Mouse (Mus musculus): ENCODE data around the gene Eif3f. TPM values are rescaled to one million over a fixed set of nuclear protein-coding genes. Genes with fewer than 3 reads are reported as not detected.

Gene Eif3f
- 99.7 and 115 TPM in 2 replicates for total RNA-seq (2012; rRNA removed)

GRCm38 (mm10) chr7:108933794-108934731 is at the start of gene Eif3f:
Gene Eif3f (plus strand): TSS chr7:108934417.
- Histone ChIP-seq H3K9ac (ENCODE audit: insufficient read depth, low read depth, low read length, poor library complexity, severe bottlenecking) (peak within 1 kb of the TSS; percentile 99), H3K4me3 (ENCODE audit: insufficient read depth in 1 of 2, low read depth in 1 of 2, low read length in 2 of 2, poor library complexity in 1 of 2, severe bottlenecking in 1 of 2) (peak within 1 kb of the TSS; percentile 97 to 98), H3K27ac (ENCODE audit: insufficient read depth, low read depth, low read length, poor library complexity, severe bottlenecking) (peak within 1 kb of the TSS; percentile 45; the same call in 1 of the 2 replicates), H3K36me3 (ENCODE audit: control insufficient read depth, insufficient read depth, low read length, poor library complexity, severe bottlenecking) (peaks cover 30% of the 10 kb centered on the region), H3K9me3 (ENCODE audit: control insufficient read depth, insufficient read depth, low read depth, low read length) (peaks cover 4% of the 10 kb centered on the region; the same call in 1 of the 2 replicates), H3K4me1 (ENCODE audit: control insufficient read depth in 2 of 2, insufficient read depth in 2 of 2, low read length in 2 of 2, poor library complexity in 1 of 2) (peaks cover 0 to 6% of the 10 kb centered on the region in 2 experiments; a peak in 2 of 4 replicates)
- TF ChIP-seq CHD2 (IDR thresholded peaks at IDR 0.05; ENCODE audit: low read depth, low read length), result peak; percentile 82
- TF ChIP-seq ZNF384 (IDR thresholded peaks at IDR 0.05; ENCODE audit: low read depth, low read length), result no peak
- peak; percentile 80; the same call in 1 of the 2 replicates for TF ChIP-seq ZC3H11A (IDR thresholded peaks at IDR 0.05; ENCODE audit: borderline replicate concordance, low read depth, low read length)
- TF ChIP-seq HCFC1 (IDR thresholded peaks at IDR 0.05; ENCODE audit: borderline replicate concordance, insufficient read depth, low read length), result peak; percentile 89
- in situ Hi-C loops (cut with MboI; ENCODE audit: low sequenced_read_pairs in 2 of 2, unreplicated experiment in 2 of 2), result no loop called here
- DNase-seq (ENCODE audit: low read depth, low spot score), result peak; percentile 96

- Histone ChIP-seq H3K4me1 (ENCODE audit: control insufficient read depth in 2 of 2, insufficient read depth in 2 of 2, low read length in 2 of 2, poor library complexity in 1 of 2) (no peaks in the 10 kb centered on the region), H3K36me3 (ENCODE audit: control insufficient read depth, insufficient read depth, low read length, poor library complexity, severe bottlenecking) (no peaks in the 10 kb centered on the region), H3K9ac (ENCODE audit: insufficient read depth, low read depth, low read length, poor library complexity, severe bottlenecking) (no peak within 1 kb of the TSS), H3K27ac (ENCODE audit: insufficient read depth, low read depth, low read length, poor library complexity, severe bottlenecking) (no peak within 1 kb of the TSS), H3K4me3 (ENCODE audit: insufficient read depth in 1 of 2, low read depth in 1 of 2, low read length in 2 of 2, poor library complexity in 1 of 2, severe bottlenecking in 1 of 2) (no peak within 1 kb of the TSS), H3K9me3 (ENCODE audit: control insufficient read depth, insufficient read depth, low read depth, low read length) (no peaks in the 10 kb centered on the region)
- in situ Hi-C loops (cut with MboI; ENCODE audit: low sequenced_read_pairs in 2 of 2, unreplicated experiment in 2 of 2), result no loop called here
- TF ChIP-seq ZC3H11A (IDR thresholded peaks at IDR 0.05; ENCODE audit: borderline replicate concordance, low read depth, low read length) (no peak), ZNF384 (IDR thresholded peaks at IDR 0.05; ENCODE audit: low read depth, low read length) (no peak), CHD2 (IDR thresholded peaks at IDR 0.05; ENCODE audit: low read depth, low read length) (no peak), MAFK (IDR thresholded peaks at IDR 0.05; ENCODE audit: insufficient read depth, low read depth, low read length) (no peak), HCFC1 (IDR thresholded peaks at IDR 0.05; ENCODE audit: borderline replicate concordance, insufficient read depth, low read length) (no peak)
- DNase-seq (ENCODE audit: low read depth, low spot score), result no peak
These were observed 49.3 kb upstream of the Eif3f start, which contains the start of gene Olfr518 for GRCm38 (mm10) chr7:108884906-108885305. Gene Olfr518 (minus strand): TSS chr7:108885006.

GRCm38 (mm10) chr7:108894320-108894719 is 39.9 kb upstream of the Eif3f start, which contains the start of gene Olfr519:
Gene Olfr519 (minus strand): TSS chr7:108894420.
- Histone ChIP-seq H3K4me3 (ENCODE audit: insufficient read depth in 1 of 2, low read depth in 1 of 2, low read length in 2 of 2, poor library complexity in 1 of 2, severe bottlenecking in 1 of 2) (no peak within 1 kb of the TSS), H3K27ac (ENCODE audit: insufficient read depth, low read depth, low read length, poor library complexity, severe bottlenecking) (no peak within 1 kb of the TSS), H3K9me3 (ENCODE audit: control insufficient read depth, insufficient read depth, low read depth, low read length) (no peaks in the 10 kb centered on the region), H3K36me3 (ENCODE audit: control insufficient read depth, insufficient read depth, low read length, poor library complexity, severe bottlenecking) (no peaks in the 10 kb centered on the region), H3K4me1 (ENCODE audit: control insufficient read depth in 2 of 2, insufficient read depth in 2 of 2, low read length in 2 of 2, poor library complexity in 1 of 2) (no peaks in the 10 kb centered on the region), H3K9ac (ENCODE audit: insufficient read depth, low read depth, low read length, poor library complexity, severe bottlenecking) (no peak within 1 kb of the TSS)
- DNase-seq (ENCODE audit: low read depth, low spot score), result no peak
- in situ Hi-C loops (cut with MboI; ENCODE audit: low sequenced_read_pairs in 2 of 2, unreplicated experiment in 2 of 2), result no loop called here
- no peak for TF ChIP-seq CHD2 (IDR thresholded peaks at IDR 0.05; ENCODE audit: low read depth, low read length)
- no peak for TF ChIP-seq ZNF384 (IDR thresholded peaks at IDR 0.05; ENCODE audit: low read depth, low read length)
- TF ChIP-seq ZC3H11A (IDR thresholded peaks at IDR 0.05; ENCODE audit: borderline replicate concordance, low read depth, low read length), result no peak
- TF ChIP-seq HCFC1 (IDR thresholded peaks at IDR 0.05; ENCODE audit: borderline replicate concordance, insufficient read depth, low read length), result no peak
- no peak for TF ChIP-seq MAFK (IDR thresholded peaks at IDR 0.05; ENCODE audit: insufficient read depth, low read depth, low read length)

GRCm38 (mm10) chr7:108903969-108904368 is 30.2 kb upstream of the Eif3f start:
- H3K4me1 ChIP-seq (ENCODE audit: control insufficient read depth in 2 of 2, insufficient read depth in 2 of 2, low read length in 2 of 2, poor library complexity in 1 of 2), result no peaks in the 10 kb centered on the region
- no peak for DNase-seq (ENCODE audit: low read depth, low spot score)

More at GRCm38 (mm10) chr7:108903969-108904368, 30.2 kb upstream of the Eif3f start:
- TF ChIP-seq ZNF384 (IDR thresholded peaks at IDR 0.05; ENCODE audit: low read depth, low read length) (no peak), HCFC1 (IDR thresholded peaks at IDR 0.05; ENCODE audit: borderline replicate concordance, insufficient read depth, low read length) (no peak)
- no peak overlapping the region for H3K4me3 ChIP-seq (ENCODE audit: insufficient read depth in 1 of 2, low read depth in 1 of 2, low read length in 2 of 2, poor library complexity in 1 of 2, severe bottlenecking in 1 of 2)
- in situ Hi-C loops (cut with MboI; ENCODE audit: low sequenced_read_pairs in 2 of 2, unreplicated experiment in 2 of 2), result no loop called here
- H3K9me3 ChIP-seq (ENCODE audit: control insufficient read depth, insufficient read depth, low read depth, low read length), result no peaks in the 10 kb centered on the region
- no peak overlapping the region for H3K27ac ChIP-seq (ENCODE audit: insufficient read depth, low read depth, low read length, poor library complexity, severe bottlenecking)
- H3K9ac ChIP-seq (ENCODE audit: insufficient read depth, low read depth, low read length, poor library complexity, severe bottlenecking), result no peak overlapping the region
- no peaks in the 10 kb centered on the region for H3K36me3 ChIP-seq (ENCODE audit: control insufficient read depth, insufficient read depth, low read length, poor library complexity, severe bottlenecking)

Data from ES-E14 (cell line).